Mouse (Mus musculus): ENCODE data around the gene Cyp8b1. TPM values are rescaled to one million over a fixed set of nuclear protein-coding genes. Genes with fewer than 3 reads are reported as not detected.

The Cyp8b1 gene
- not detected for total RNA-seq (2021)

- DNase-seq = no peak
These were observed at the start of gene Cyp8b1 for GRCm38 (mm10) chr9:121916102-121916501. Cyp8b1 (minus strand) TSS chr9:121916305.

DNA sequence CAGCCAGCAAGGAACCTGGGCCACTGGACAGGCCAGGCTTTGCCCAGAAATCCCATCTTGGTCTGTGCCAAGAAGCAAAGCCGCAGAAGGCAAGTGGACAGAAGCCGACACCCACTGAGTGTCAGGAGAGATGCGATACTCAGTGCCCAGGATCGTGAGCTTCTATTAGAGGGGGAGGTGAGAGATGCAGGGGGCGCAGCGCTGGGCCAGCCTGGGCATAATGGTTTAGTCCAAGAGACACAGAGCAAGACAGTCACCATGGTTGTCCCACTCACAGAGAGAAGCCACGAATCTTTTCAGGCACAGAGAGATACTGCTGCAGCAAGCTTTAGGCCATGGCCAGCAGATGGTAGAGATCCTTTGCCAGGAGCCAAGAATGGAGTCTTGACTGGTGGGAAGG is 48.8 kb upstream of the Cyp8b1 start:
- intact Hi-C loops (cut with DNase I) = no loop called here
- peak; percentile 46 for DNase-seq

More at GRCm38 (mm10) chr9:121916102-121916501, at the start of gene Cyp8b1:
- intact Hi-C loops (cut with DNase I) = no loop called here

- no peak for DNase-seq
- intact Hi-C loops (cut with DNase I) = no loop called here
These were observed 44.0 kb upstream of the Cyp8b1 start for GRCm38 (mm10) chr9:121959966-121960635.

DNA sequence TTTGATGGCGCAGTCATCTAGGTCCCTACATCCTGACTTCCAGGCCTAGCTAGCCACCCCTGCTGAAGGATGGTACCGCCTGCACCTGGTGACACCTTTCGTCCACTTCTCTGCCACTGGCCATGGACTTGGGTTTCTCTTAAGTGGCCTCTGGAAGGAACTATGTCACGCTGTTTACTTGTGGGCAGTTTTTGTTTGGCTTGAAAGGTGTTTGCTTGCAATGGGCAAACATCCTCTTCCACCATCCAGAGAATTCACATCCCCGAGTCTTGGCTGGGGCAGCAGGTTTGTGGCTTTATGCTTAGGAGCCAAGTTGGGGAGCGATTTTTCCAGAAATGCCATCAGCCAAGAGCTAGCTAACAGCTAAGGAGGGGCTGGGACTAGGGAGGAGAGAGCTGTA is 36.5 kb upstream of the Cyp8b1 start:
- DNase-seq = no peak
- intact Hi-C loops (cut with DNase I) = no loop called here

DNA sequence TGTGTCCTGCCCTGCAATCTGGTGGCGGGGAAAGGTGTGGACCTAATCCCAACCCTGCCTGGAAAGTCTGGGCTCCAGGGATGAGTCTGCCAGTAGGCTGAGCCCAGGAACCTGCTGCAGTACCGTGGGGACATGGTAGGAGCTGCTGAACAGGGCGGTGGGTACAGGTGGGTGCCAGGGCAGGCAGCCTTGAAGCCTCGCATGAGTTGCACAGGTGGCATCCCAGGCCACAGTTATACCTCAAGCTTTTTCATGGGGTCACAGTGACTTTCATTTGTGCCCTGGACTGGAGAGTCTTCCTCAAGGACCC is 35.0 kb upstream of the Cyp8b1 start:
- intact Hi-C loops (cut with DNase I) = no loop called here

DNA sequence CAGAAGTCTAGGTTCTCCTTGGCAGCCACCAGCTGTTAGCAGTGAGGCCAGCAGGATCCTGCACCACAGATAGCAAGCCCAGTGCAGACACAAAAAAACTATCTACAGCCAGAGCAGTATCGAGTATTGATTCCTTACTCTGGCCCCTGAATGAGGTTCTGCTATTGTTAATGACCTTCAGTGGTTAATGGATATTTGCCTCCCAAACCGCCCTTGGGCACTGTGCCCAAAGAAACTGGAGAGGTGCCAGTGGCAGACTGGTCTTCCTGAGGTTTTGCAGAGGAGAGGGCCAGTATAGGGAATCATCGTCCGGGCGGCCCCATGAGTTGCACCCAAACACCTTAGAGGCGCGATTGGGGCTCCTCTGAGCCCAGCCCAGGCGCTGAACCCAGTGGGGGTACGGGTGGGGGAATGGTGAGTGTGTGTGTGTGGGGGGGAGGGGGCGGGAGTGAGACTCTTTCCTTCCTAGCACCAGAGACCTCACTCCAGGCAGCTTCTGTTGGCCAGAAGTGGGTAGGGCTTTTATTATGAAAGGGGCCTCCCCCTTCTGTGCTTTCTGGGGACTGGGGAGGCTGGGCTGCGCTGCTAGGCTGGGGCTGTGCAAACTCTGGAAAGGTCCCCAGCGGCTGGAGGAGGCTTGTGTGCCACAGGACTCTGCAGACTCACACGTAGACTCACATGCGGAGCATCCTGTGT is 34.5 kb upstream of the Cyp8b1 start, which contains the start of gene Fam198a:
TSS of gene Fam198a (plus strand) at position 571 of the 696 bp plus-strand sequence.
- intact Hi-C loops (cut with DNase I) = no loop called here
- DNase-seq = peak; percentile 92

More for the DNA sequence above, 35.0 kb upstream of the Cyp8b1 start:
- no peak for DNase-seq

DNA sequence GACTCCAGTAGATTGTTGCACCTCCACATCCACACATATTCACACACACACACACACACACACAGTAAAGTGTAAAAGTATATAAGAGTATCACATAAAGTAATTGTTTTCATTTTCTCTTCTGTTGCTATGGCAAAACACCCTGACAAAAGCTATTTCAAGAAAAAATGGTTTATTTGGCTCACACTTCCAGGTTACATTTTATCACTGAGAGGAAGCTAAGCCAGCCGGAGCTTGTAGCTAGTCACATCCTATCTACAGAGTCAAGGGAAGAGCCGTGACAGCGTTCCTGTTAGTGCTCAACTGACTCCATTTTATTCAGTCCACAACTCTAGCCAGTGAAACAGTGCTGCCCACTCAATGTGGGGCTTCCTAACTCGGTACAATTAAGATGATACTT is 32.3 kb upstream of the Cyp8b1 start:
- no peak for DNase-seq
- intact Hi-C loops (cut with DNase I) = no loop called here

GRCm38 (mm10) chr9:121947784-121948183 is 31.7 kb upstream of the Cyp8b1 start:
- intact Hi-C loops (cut with DNase I) = loop anchor here (2.0 kb wide), 1 partner anchor 37 kb away; no protein-coding TSS in a partner anchor
- DNase-seq = peak; percentile 74

DNA sequence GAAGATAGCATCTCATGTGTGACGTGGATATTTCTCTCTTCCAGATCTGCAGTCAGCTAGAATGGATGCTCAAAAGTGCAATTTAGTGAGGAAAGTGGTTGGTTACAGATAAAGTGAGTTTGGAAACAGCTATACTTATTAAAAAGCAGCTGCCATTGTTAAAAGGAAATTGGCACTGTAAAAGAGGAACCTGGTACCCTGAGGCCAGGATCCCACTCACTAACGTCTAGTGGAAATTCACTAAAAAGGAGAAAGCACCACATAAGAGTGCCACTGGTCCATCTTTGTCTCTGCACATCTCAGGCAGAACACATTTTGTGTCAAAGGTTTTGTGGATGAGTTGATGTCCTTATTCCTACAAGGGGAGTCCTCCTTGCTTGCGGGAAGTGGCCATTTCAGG is 27.5 kb upstream of the Cyp8b1 start:
- intact Hi-C loops (cut with DNase I) = no loop called here

GRCm38 (mm10) chr9:121943005-121943404 is 26.9 kb upstream of the Cyp8b1 start:
- intact Hi-C loops (cut with DNase I) = no loop called here
- DNase-seq = no peak

More for the DNA sequence above, 27.5 kb upstream of the Cyp8b1 start:
- no peak for DNase-seq

DNA sequence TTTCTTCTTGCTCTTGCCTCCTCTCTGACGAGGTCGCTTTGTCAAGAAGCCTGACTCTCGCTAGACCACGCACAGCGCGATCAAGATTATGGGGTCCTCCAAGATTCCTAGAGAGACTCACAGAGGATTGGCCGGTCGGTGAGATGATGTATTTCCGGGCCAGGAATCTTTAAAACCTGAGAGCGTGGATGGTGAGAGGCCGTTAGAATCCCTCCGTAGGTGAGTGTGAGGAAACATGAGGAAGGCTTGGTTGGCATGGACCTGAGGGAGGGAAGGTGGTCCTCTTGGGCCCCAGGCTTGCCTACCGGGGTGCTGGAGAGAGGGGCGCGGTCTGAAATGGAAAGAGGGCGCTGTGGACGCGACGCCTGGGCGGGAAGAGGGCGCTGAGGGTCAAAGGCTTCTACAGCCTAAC is 21.8 kb upstream of the Cyp8b1 start:
- no peak for DNase-seq
- intact Hi-C loops (cut with DNase I) = no loop called here

DNA sequence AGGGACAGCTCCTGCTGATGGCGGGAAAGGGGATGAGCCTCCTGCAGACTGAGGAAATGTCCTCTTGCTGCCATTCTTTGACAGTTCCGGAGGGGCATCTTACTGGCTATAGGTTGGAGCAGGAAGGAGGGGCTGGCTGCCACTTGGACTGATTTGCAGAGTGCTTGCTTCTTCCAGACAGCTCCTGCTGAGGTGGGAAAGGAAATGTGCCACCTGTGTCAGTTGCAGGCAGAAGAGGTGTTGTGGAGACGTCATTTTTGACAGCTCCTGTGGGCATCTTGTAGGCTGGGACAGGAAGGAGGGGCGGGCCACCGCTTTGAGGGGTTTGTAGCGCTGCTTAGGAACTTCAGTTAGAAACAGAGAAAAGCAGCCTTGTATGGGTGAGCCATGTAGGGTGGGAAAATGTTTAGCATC is 21.4 kb upstream of the Cyp8b1 start:
- no peak for DNase-seq
- intact Hi-C loops (cut with DNase I) = no loop called here

GRCm38 (mm10) chr9:121936952-121937351 is 20.8 kb upstream of the Cyp8b1 start:
- intact Hi-C loops (cut with DNase I) = no loop called here
- DNase-seq = no peak

DNA sequence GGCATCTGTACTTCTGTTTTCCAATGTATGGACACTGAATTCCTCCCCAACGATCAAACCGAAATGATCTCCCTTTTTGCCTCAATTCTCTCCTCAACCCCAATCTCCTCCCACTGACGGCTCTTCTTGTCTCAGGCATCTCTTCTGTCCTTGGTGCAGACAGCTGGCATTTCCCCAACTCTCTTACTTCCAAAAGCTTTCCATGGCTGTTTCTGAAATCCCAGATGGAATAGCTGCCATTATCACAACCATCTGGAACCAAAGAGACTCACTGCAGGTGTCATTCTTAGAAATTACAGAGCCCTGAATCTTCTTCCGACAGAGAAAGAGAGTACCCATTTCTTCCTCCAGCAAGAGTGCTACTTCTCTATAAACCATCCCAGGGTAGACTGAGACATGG is 18.8 kb upstream of the Cyp8b1 start:
- DNase-seq = no peak
- intact Hi-C loops (cut with DNase I) = no loop called here

DNA sequence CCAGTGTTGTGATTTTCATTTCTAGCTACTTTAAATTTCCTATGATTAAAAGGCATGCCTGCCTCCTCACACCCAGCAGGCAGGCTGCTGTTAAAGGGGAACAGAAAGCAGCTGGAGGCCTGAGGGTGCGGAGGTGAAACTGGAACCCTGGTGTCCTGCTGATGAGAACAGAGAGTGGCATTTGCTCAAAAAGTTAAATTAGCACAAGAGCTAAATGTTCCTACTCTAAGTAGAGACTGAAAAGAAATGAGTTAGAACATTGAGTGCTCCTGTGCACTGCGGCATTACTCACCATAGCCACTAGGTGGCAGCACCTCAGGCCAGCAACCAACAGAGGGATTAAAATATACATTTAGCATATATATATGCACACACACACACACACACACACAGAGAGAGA is 12.4 kb upstream of the Cyp8b1 start:
- intact Hi-C loops (cut with DNase I) = no loop called here
- DNase-seq = peak; percentile 37

DNA sequence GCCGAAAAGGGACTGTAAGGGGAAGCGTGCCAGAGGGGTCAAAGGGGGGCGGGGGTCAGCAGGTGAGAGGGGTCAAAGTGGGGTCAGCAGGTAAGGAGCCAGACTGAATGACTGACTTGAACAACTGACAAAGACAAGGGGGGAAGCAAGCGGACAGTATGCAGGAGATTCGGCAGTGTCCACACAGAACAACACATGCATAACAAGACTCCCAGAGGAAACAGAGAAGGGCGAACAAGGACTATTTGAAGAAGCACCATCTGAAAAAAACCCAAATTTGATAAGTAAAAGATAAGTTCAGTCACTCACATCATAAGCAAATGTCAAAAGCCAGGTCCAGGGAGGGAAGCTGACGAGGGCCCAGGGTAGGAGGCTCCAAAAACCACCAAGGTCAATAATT is 11.6 kb upstream of the Cyp8b1 start:
- intact Hi-C loops (cut with DNase I) = no loop called here
- DNase-seq = no peak

- no peak for DNase-seq
- intact Hi-C loops (cut with DNase I) = no loop called here
These were observed 10.7 kb upstream of the Cyp8b1 start for GRCm38 (mm10) chr9:121926634-121927405.

DNA sequence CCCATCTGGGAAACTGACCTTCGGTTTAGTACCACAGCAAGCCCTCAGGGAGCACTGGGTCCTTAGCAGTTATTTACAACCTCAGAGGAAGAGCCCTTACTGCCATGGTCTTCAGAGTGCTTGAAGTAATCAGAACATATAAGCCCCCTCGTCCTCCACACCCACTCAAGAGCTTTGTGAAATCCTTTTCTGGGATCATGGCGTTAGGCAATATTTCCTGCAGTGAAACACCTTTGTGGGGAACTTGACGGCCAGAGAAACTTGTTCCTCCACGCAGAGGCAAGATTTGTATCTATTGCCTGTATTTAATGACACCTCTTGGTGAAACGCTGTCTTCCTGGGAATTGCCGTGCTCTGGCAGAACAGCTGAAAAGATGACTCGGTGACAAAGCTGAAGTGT is 9.9 kb upstream of the Cyp8b1 start:
- intact Hi-C loops (cut with DNase I) = no loop called here
- no peak for DNase-seq

- intact Hi-C loops (cut with DNase I) = no loop called here
- DNase-seq = no peak
These were observed 8.9 kb upstream of the Cyp8b1 start for GRCm38 (mm10) chr9:121924901-121925560.

DNA sequence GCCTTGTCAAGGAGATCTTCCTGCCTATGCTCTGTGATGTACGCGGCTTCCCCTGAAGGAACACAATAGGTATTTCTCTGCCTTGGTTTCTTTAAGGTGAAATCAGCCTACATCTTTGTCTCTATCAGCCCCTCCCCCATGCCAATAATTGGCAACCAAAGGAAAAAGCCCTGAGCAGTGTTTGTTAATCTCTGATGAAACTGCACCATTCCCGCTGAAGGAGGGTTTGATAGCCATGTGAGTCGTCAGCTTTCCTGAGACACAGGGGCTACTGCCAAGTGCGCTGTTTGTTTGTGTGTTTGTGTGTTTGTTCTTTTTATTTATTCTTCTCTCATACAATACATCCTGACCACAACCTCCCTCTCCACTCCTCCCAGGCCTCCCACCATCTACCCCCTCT is 7.8 kb upstream of the Cyp8b1 start:
- intact Hi-C loops (cut with DNase I) = no loop called here
- no peak for DNase-seq

DNA sequence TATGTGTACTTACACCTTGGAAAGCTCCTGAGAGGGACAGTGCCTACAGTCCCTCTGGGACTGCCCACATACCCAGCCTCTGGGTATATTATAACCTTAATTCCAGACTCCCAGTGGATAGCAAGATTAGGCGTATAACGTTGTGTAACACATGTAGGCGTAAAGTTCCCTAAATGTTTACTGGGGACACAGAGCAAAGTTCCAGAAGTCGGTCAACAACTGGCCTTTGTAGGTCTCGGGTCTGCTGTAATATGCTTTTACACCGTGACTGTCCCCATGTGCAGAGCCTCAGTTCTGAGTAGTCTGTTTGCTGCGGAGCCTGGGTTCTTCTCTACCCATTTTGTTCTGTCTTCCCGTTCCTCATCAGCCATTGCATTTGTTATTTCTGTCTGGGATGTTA is 7.3 kb upstream of the Cyp8b1 start:
- intact Hi-C loops (cut with DNase I) = no loop called here
- no peak for DNase-seq

Measured in left cerebral cortex, postnatal 4 days (tissue).